Mouse (Mus musculus): ENCODE data around the gene Gm9837. TPM values are rescaled to one million over a fixed set of nuclear protein-coding genes. Genes with fewer than 3 reads are reported as not detected.

The Gm9837 gene
- polyA plus RNA-seq, 1 experiment from 2014 or later, result not detected

GRCm38 (mm10) chr11:53502039-53502765 is 31.9 kb upstream of the Gm9837 start:
- Histone ChIP-seq H3K4me1 (peaks cover 8% of the 10 kb centered on the region; the same call in 1 of the 2 replicates), H3K36me3 (no peaks in the 10 kb centered on the region), H3K27ac (no peak overlapping the region), H3K4me2 (replicated peaks) (no peak overlapping the region), H3K9me3 (replicated peaks) (no peaks in the 10 kb centered on the region), H3K27me3 (peaks cover 60% of the 10 kb centered on the region), H3K4me3 (no peak overlapping the region), H3K9ac (no peak overlapping the region)
- no peak for ATAC-seq (ENCODE audit: low FRiP score)
- WGBS, result 82% methylated on average over 8 of the region's 8 CpGs

DNA sequence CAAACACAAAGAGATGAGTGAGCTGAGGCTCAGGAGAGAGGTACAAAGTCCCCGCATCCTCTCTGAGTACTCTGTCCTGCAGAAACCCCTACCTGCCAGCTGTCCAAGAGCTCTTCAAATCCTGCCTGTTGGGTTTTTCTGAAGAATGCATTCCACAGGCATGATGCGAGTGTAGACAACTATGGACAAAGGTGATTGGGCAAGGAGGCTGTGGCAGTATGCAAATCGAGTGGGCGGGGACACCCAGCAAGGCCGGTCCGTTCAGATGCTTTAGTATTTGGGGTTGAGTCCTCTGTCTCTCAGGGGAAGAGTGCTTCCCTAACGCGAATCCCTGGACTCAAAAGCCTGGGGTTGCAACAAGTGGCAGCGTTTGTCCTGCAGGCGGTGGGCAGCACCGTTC is 30.3 kb upstream of the Gm9837 start:
- Histone ChIP-seq H3K4me1 (peaks cover 10% of the 10 kb centered on the region), H3K4me2 (replicated peaks) (no peak overlapping the region), H3K27ac (no peak overlapping the region), H3K36me3 (no peaks in the 10 kb centered on the region), H3K9ac (no peak overlapping the region), H3K27me3 (peaks cover 69% of the 10 kb centered on the region), H3K4me3 (no peak overlapping the region), H3K9me3 (replicated peaks) (no peaks in the 10 kb centered on the region)
- no peak for ATAC-seq (ENCODE audit: low FRiP score)
- WGBS, result 11% methylated on average over 11 of the region's 11 CpGs

- 81% methylated on average over 6 of the region's 6 CpGs for WGBS
- H3K9me3 ChIP-seq (replicated peaks), result no peaks in the 10 kb centered on the region
- peaks cover 22% of the 10 kb centered on the region for H3K4me1 ChIP-seq
- H3K4me2 ChIP-seq (replicated peaks), result no peak overlapping the region
- no peak overlapping the region for H3K27ac ChIP-seq
- H3K4me3 ChIP-seq, result no peak overlapping the region
- H3K36me3 ChIP-seq, result no peaks in the 10 kb centered on the region
- ATAC-seq (ENCODE audit: low FRiP score), result no peak
- H3K9ac ChIP-seq, result no peak overlapping the region
- H3K27me3 ChIP-seq, result peaks cover 54% of the 10 kb centered on the region
Measured at GRCm38 (mm10) chr11:53496946-53497345, 26.7 kb upstream of the Gm9837 start.

- H3K36me3 ChIP-seq, result no peaks in the 10 kb centered on the region
- no peak overlapping the region; the same call in 1 of the 2 replicates for H3K4me2 ChIP-seq (replicated peaks)
- peak overlapping the region; percentile 52 for H3K27ac ChIP-seq
- H3K27me3 ChIP-seq, result peaks cover 46% of the 10 kb centered on the region
- WGBS, result 17% methylated on average over 6 of the region's 6 CpGs
- no peak overlapping the region for H3K9ac ChIP-seq
- no peak for ATAC-seq (ENCODE audit: low FRiP score)
- H3K4me1 ChIP-seq, result peaks cover 23% of the 10 kb centered on the region
- H3K9me3 ChIP-seq (replicated peaks), result no peaks in the 10 kb centered on the region
- H3K4me3 ChIP-seq, result no peak overlapping the region
Measured at GRCm38 (mm10) chr11:53495417-53495816, 25.1 kb upstream of the Gm9837 start.

DNA sequence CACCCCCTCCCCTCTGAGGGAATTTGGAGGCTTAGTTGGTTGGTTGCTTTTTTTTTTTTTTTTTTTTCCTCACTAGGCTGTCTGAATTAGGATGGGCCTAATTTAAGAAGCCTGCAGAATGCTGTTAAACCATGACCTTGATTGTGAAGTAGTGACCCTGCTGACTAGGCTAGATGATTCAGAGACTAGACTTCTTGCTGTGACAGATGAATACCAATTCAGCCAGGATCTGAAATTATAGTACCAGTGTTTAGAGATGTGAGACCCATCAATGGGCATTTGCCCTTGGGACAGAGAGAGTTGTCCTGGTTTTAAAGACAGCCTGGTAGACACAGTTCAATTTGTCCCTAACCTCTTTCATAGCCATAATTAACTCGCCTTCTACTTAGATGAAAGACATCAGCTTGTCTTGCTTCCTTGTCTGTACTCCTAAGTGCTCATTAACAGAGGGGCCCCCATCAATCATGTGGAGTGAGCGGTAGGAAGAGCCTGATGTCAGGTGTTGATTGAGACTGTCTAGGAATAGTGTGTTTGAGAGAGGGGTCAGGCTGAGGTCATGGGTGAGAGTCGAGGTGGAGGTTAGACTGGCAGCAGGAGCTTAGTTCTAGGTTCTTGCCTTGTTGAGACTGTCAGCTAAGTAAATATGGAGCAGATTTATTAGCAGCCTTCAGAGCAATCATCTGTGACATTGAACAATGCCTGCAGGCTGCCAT is 23.1 kb upstream of the Gm9837 start:
- ATAC-seq (ENCODE audit: low FRiP score), result no peak
- Histone ChIP-seq H3K9ac (no peak overlapping the region), H3K27me3 (peaks cover 35% of the 10 kb centered on the region), H3K36me3 (no peaks in the 10 kb centered on the region), H3K9me3 (replicated peaks) (no peaks in the 10 kb centered on the region), H3K4me3 (no peak overlapping the region), H3K27ac (no peak overlapping the region), H3K4me1 (peaks cover 23% of the 10 kb centered on the region), H3K4me2 (replicated peaks) (no peak overlapping the region)
- WGBS, result 14% methylated on average over 3 of the region's 3 CpGs

DNA sequence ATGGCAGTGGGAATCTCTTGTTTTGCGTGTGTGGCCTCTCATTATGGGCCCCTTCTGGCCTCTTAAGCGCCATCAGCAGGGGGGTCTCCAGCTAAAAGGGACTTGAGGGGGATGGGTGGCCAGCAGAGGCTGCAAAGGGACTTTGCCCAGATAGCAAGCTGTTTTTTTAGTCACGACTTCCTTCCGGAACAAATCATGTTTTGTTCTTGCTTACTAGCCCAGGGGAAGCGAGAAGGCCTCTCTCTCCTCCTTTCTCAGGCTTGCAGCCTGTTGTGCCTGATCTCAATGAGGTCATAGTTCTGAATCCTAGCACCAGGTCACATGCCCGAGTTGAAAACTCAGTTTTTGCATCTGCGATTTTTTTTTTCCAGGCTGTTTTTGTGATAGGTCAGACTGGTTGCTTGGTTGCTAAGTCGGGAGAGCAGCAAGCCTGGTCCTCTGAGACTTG is 21.7 kb upstream of the Gm9837 start:
- no peak overlapping the region for H3K4me2 ChIP-seq (replicated peaks)
- ATAC-seq (ENCODE audit: low FRiP score), result peak; percentile 70
- no peaks in the 10 kb centered on the region for H3K9me3 ChIP-seq (replicated peaks)
- WGBS, result 4% methylated on average over 8 of the region's 8 CpGs
- H3K4me3 ChIP-seq, result no peak overlapping the region
- H3K36me3 ChIP-seq, result no peaks in the 10 kb centered on the region
- H3K27ac ChIP-seq, result 0 out of 2 replicates have a peak overlapping the region, but pooled peaks have one; percentile 41
- H3K9ac ChIP-seq, result no peak overlapping the region
- H3K27me3 ChIP-seq, result peaks cover 35% of the 10 kb centered on the region
- peaks cover 27% of the 10 kb centered on the region for H3K4me1 ChIP-seq

DNA sequence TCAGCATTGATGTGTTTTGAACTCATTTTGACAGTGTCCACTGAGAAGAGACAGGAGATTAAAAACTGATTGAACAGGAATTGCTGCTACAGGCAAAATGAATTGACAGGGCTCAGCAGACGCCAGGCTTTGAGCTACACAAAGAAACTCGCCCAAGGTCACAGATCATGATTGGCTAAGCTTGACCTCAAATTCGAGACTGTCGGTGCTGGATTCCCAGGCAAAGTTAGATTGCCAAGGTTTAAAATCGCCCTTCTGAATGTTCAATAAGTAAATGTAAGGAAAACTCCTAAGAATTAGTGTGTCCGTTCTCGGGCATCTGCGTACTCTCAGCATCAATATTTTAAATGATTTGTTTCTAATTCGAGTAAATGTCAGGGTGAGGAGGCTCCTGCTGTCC is 19.1 kb upstream of the Gm9837 start:
- WGBS, result 60% methylated on average over 9 of the region's 9 CpGs
- Histone ChIP-seq H3K4me1 (peaks cover 31% of the 10 kb centered on the region), H3K27me3 (peaks cover 45% of the 10 kb centered on the region)

DNA sequence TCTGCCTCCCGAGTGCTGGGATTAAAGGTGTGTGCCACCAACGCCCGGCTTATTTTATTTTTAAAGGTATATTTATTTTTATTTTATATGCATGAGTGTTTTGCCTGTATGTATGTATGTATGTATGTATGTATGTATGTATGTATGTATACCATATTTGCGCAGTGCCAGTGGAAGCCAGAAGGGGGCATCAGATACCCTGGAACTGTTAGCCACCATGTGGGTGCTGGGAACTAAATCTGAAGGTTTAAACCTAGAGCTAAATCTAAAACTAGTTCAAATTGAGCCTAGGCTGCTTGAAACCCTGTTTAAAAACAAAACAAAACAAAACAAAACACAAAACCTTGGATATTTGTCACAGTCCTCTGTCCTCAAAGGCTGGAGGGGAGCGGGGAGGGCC is 18.7 kb upstream of the Gm9837 start:
- ATAC-seq (ENCODE audit: low FRiP score), result no peak
- no peak overlapping the region for H3K4me2 ChIP-seq (replicated peaks)
- 95% methylated on average over 5 of the region's 5 CpGs for WGBS

More for the DNA sequence above, 19.1 kb upstream of the Gm9837 start:
- H3K4me2 ChIP-seq (replicated peaks), result no peak overlapping the region
- H3K9me3 ChIP-seq (replicated peaks), result no peaks in the 10 kb centered on the region
- ATAC-seq (ENCODE audit: low FRiP score), result no peak
- no peak overlapping the region for H3K9ac ChIP-seq
- no peak overlapping the region for H3K4me3 ChIP-seq
- no peaks in the 10 kb centered on the region for H3K36me3 ChIP-seq
- H3K27ac ChIP-seq, result no peak overlapping the region

DNA sequence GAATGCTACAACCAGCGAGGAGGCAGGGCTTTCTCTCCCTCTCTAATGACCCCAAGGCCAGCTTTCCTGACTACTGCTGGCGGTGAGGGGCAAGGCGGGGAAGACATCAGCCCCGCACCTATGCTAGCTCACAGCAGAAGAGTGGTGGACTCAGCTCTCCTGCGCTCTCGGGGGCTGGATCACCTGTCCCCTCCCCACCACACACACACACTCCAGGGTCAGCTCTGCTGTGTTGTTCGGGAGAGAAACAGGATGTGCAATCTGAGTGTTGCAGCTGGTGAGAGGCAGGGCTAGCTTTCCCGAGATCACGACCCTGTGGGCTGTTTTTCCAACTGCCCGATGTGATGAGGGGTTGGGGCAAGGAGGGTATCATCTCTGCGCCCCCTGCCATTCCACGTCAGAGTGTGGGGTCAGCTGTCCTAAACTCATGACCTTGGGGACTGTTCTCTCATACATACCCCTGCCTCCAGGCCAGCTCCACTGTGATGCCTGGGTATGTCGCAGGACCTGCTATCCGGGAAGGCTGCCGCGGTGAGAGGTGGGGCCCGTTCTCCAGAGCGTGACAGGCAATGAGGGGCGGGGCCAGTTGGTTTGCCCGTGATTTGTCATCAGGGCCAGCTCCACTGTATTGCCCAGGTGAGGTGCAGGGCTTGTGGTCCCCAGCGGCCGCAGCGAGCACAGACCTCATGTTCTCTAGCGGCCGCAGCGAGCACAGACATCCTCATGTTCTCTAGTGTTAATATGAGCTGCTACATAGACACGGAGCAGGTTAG is 16.7 kb upstream of the Gm9837 start:
- H3K27me3 ChIP-seq, result peaks cover 58% of the 10 kb centered on the region
- H3K4me1 ChIP-seq, result peaks cover 18% of the 10 kb centered on the region
- H3K27ac ChIP-seq, result no peak overlapping the region
- peak overlapping the region; percentile 14 for H3K4me3 ChIP-seq
- 12% methylated on average over 27 of the region's 27 CpGs for WGBS
- peak overlapping the region; percentile 37 for H3K4me2 ChIP-seq (replicated peaks)
- H3K9me3 ChIP-seq (replicated peaks), result no peaks in the 10 kb centered on the region
- no peaks in the 10 kb centered on the region for H3K36me3 ChIP-seq
- no peak overlapping the region for H3K9ac ChIP-seq
- ATAC-seq (ENCODE audit: low FRiP score), result peak; percentile 43; the same call in 1 of the 2 replicates

More for the DNA sequence above, 18.7 kb upstream of the Gm9837 start:
- Histone ChIP-seq H3K27ac (no peak overlapping the region), H3K4me1 (peaks cover 31% of the 10 kb centered on the region), H3K9ac (no peak overlapping the region), H3K27me3 (peaks cover 46% of the 10 kb centered on the region), H3K9me3 (replicated peaks) (no peaks in the 10 kb centered on the region), H3K4me3 (no peak overlapping the region), H3K36me3 (no peaks in the 10 kb centered on the region)

DNA sequence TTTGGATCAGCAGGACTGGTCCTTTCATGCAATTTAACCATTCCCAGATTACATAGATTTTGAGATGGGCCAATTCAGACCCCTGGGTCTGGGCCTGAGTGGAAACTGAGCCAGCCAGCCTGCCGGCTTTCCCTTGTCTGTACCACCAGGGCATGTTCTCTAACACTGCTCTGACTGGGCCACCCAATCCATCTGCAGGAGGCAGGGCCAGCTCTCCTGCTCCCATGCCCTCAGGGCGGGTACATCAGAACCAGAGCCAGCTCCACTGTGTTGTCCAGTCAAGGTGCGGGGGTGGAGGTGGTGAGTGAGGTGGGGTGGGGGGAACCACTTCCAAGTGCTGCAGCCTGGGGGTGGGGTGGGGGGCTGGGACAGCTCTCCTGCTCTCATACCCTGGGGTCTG is 16.1 kb upstream of the Gm9837 start:
- Histone ChIP-seq H3K4me1 (peaks cover 13% of the 10 kb centered on the region), H3K4me2 (replicated peaks) (no peak overlapping the region), H3K27ac (no peak overlapping the region), H3K36me3 (no peaks in the 10 kb centered on the region), H3K9me3 (replicated peaks) (no peaks in the 10 kb centered on the region), H3K27me3 (peaks cover 64% of the 10 kb centered on the region), H3K9ac (no peak overlapping the region), H3K4me3 (no peak overlapping the region)
- 73% methylated on average over 3 of the region's 3 CpGs for WGBS
- ATAC-seq (ENCODE audit: low FRiP score), result no peak

GRCm38 (mm10) chr11:53485719-53486118 is 15.4 kb upstream of the Gm9837 start:
- Histone ChIP-seq H3K27ac (no peak overlapping the region), H3K27me3 (peaks cover 69% of the 10 kb centered on the region), H3K36me3 (no peaks in the 10 kb centered on the region), H3K4me3 (no peak overlapping the region), H3K4me1 (peaks cover 13% of the 10 kb centered on the region), H3K9me3 (replicated peaks) (no peaks in the 10 kb centered on the region), H3K9ac (no peak overlapping the region), H3K4me2 (replicated peaks) (no peak overlapping the region)
- 49% methylated on average over 3 of the region's 3 CpGs for WGBS
- no peak for ATAC-seq (ENCODE audit: low FRiP score)
